ENCODE assay signal across 9 mouse cellular contexts in genomic region chr12:111648061-111648645, GRCm38 (mm10). TPM values are rescaled to one million over a fixed set of nuclear protein-coding genes. Genes with fewer than 3 reads are reported as not detected.
A peak's percentile ranks its signal among the peaks of the same experiment; 100 is the strongest.
DNase-seq lines count a peak whose midpoint lies in the region; ATAC-seq and TF ChIP-seq lines count a peak whose summit lies in the region.
"Had no signal": no experiment of that assay in that cellular context is flagged by ENCODE, and none has a peak within 500 bp of the region (broad histone marks: within the 10 kb centered on the region; RNA-seq: fewer than 3 reads in every experiment).

No protein-coding gene starts in this region.

- peak; percentile 71; the same call in 1 of the 2 replicates for TF ChIP-seq CTCF in thymus, adult 2 months (IDR thresholded peaks at IDR 0.05; ENCODE audit: borderline replicate concordance, control insufficient read depth, extremely low read depth, insufficient read depth, low read length, poor library complexity)

- no peak for TF ChIP-seq POLR2A in thymus, adult 2 months (IDR thresholded peaks at IDR 0.05; ENCODE audit: control insufficient read depth, extremely low read depth, insufficient read depth, low read length, poor library complexity)

- no peak overlapping the region for H3K4me3 ChIP-seq in thymus, adult 2 months (ENCODE audit: control insufficient read depth, insufficient read depth, low read length)
- no peak overlapping the region for H3K4me3 ChIP-seq in forebrain, embryonic 12.5 days (replicated peaks)
- no peak overlapping the region for H3K4me3 ChIP-seq in hindbrain, embryonic 12.5 days
- no peak overlapping the region for H3K4me3 ChIP-seq in midbrain, embryonic 13.5 days (replicated peaks)
- H3K4me3 ChIP-seq: megakaryocyte, embryonic 14.5 days had no signal

- no peak overlapping the region for H3K9ac ChIP-seq in forebrain, embryonic 12.5 days
- H3K9ac ChIP-seq in hindbrain, embryonic 12.5 days, result no peak overlapping the region
- no peak overlapping the region; the same call in 1 of the 2 replicates for H3K9ac ChIP-seq in midbrain, embryonic 13.5 days (replicated peaks)

- intact Hi-C loops in left cerebral cortex, postnatal 36 days (cut with DNase I), result loop anchor here (5.0 to 10.0 kb wide), 2 partner anchors 71 to 223 kb away; no protein-coding TSS in a partner anchor

- H3K4me1 ChIP-seq in thymus, adult 2 months (replicated peaks; ENCODE audit: control insufficient read depth, insufficient read depth, low read length), result no peaks in the 10 kb centered on the region
- no peaks in the 10 kb centered on the region for H3K4me1 ChIP-seq in forebrain, embryonic 12.5 days
- no peaks in the 10 kb centered on the region for H3K4me1 ChIP-seq in hindbrain, embryonic 12.5 days
- H3K4me1 ChIP-seq in midbrain, embryonic 13.5 days (replicated peaks), result no peaks in the 10 kb centered on the region

- H3K36me3 ChIP-seq in thymus, adult 2 months (ENCODE audit: control insufficient read depth, insufficient read depth, low read length), result peaks cover 47% of the 10 kb centered on the region
- peaks cover 92% of the 10 kb centered on the region for H3K36me3 ChIP-seq in forebrain, embryonic 12.5 days (replicated peaks)
- peaks cover 88% of the 10 kb centered on the region for H3K36me3 ChIP-seq in hindbrain, embryonic 12.5 days
- peaks cover 86% of the 10 kb centered on the region for H3K36me3 ChIP-seq in midbrain, embryonic 13.5 days

- no peak overlapping the region for H3K4me2 ChIP-seq in forebrain, embryonic 12.5 days
- H3K4me2 ChIP-seq in hindbrain, embryonic 12.5 days (replicated peaks), result no peak overlapping the region
- no peak overlapping the region for H3K4me2 ChIP-seq in midbrain, embryonic 13.5 days (replicated peaks)

- 73% methylated on average over 6 of the region's 6 CpGs for WGBS in thymus, adult 2 months
- WGBS in forebrain, embryonic 12.5 days, result 50% methylated on average over 6 of the region's 6 CpGs
- WGBS in hindbrain, embryonic 12.5 days, result 60% methylated on average over 6 of the region's 6 CpGs
- 56% methylated on average over 6 of the region's 6 CpGs for WGBS in midbrain, embryonic 13.5 days

- no peak overlapping the region for H3K27ac ChIP-seq in thymus, adult 2 months (ENCODE audit: control insufficient read depth, insufficient read depth, low read length)
- H3K27ac ChIP-seq in forebrain, embryonic 12.5 days, result 0 out of 2 replicates have a peak overlapping the region, but pooled peaks have one; percentile 25
- H3K27ac ChIP-seq in hindbrain, embryonic 12.5 days, result peak overlapping the region; percentile 12; the same call in 1 of the 2 replicates
- no peak overlapping the region for H3K27ac ChIP-seq in midbrain, embryonic 13.5 days

- peak; percentile 45 for DNase-seq in thymus, adult 2 months
- DNase-seq in thymus, adult 18-20 months, result no peak
- DNase-seq in cerebellum, adult 11 months, result peak; percentile 52
- peak; percentile 63 to 64 for DNase-seq in left cerebral cortex, postnatal 36 days (ENCODE audit: low spot score in 2 of 2)
- DNase-seq in spleen, postnatal 4 days (ENCODE audit: low spot score in 2 of 2), result peak; percentile 57 to 79

- no peaks in the 10 kb centered on the region for H3K27me3 ChIP-seq in thymus, adult 2 months (ENCODE audit: control insufficient read depth, insufficient read depth, low read length)
- no peaks in the 10 kb centered on the region for H3K27me3 ChIP-seq in forebrain, embryonic 12.5 days
- H3K27me3 ChIP-seq in hindbrain, embryonic 12.5 days, result no peaks in the 10 kb centered on the region
- H3K27me3 ChIP-seq in midbrain, embryonic 13.5 days, result no peaks in the 10 kb centered on the region
- H3K27me3 ChIP-seq: megakaryocyte, embryonic 14.5 days had no signal

- H3K9me3 ChIP-seq in forebrain, embryonic 12.5 days, result no peaks in the 10 kb centered on the region
- no peaks in the 10 kb centered on the region for H3K9me3 ChIP-seq in hindbrain, embryonic 12.5 days (replicated peaks)
- no peaks in the 10 kb centered on the region for H3K9me3 ChIP-seq in midbrain, embryonic 13.5 days
- H3K9me3 ChIP-seq: megakaryocyte, embryonic 14.5 days had no signal

- ATAC-seq in forebrain, embryonic 12.5 days (ENCODE audit: low FRiP score), result peak; percentile 67; the same call in 1 of the 2 replicates
- ATAC-seq in hindbrain, embryonic 12.5 days (ENCODE audit: low FRiP score), result peak; percentile 58
- peak; percentile 60 for ATAC-seq in midbrain, embryonic 13.5 days

RNA-seq across cellular contexts. Expression of gene Ckb, which starts 24.0 kb away (rescaled TPM):
- polyA plus RNA-seq in thymus, adult 2 months (2012; rRNA removed), result 107 and 119 TPM in 2 replicates
- 2,395 and 2,485 TPM in 2 replicates for polyA plus RNA-seq in forebrain, embryonic 12.5 days (2016; fragmentation: Nextera tagmentation; extraction: Ambion mirVana)
- 1,558 and 1,759 TPM in 2 replicates for polyA plus RNA-seq in hindbrain, embryonic 12.5 days (2016; fragmentation: Nextera tagmentation; extraction: Ambion mirVana)
- 1,000 to 10,000 TPM; 1,681 to 2,044 TPM for total RNA-seq in left cerebral cortex, postnatal 36 days (2021)
- 1,952 and 2,005 TPM in 2 replicates for polyA plus RNA-seq in midbrain, embryonic 13.5 days (2015; fragmentation: Nextera tagmentation; extraction: Ambion mirVana)

RNA-seq across cellular contexts. Expression of gene Trmt61a, which starts 29.8 kb away (rescaled TPM):
- 40.4 and 47.2 TPM in 2 replicates for polyA plus RNA-seq in thymus, adult 2 months (2012; rRNA removed)
- 15.4 and 16.7 TPM in 2 replicates for polyA plus RNA-seq in forebrain, embryonic 12.5 days (2016; fragmentation: Nextera tagmentation; extraction: Ambion mirVana)
- 10.7 and 10.8 TPM in 2 replicates for polyA plus RNA-seq in hindbrain, embryonic 12.5 days (2016; fragmentation: Nextera tagmentation; extraction: Ambion mirVana)
- 10 to 100 TPM; 16.9 to 22.0 TPM for total RNA-seq in left cerebral cortex, postnatal 36 days (2021)
- polyA plus RNA-seq in midbrain, embryonic 13.5 days (2015; fragmentation: Nextera tagmentation; extraction: Ambion mirVana), result 9.0 and 9.4 TPM in 2 replicates

Comparison
In these comparisons a context has a peak if more than half of its experiments do, and no peak if none do; other contexts are left out.
1. DNase-seq: peak in thymus, adult 2 months (single experiment), cerebellum, adult 11 months (single experiment), left cerebral cortex, postnatal 36 days (2 of 2) and spleen, postnatal 4 days (2 of 2); none in thymus, adult 18-20 months (0 of 2).
2. H3K27ac ChIP-seq: peak in forebrain, embryonic 12.5 days (single experiment) and hindbrain, embryonic 12.5 days (single experiment); none in thymus, adult 2 months (single experiment) and midbrain, embryonic 13.5 days (single experiment).
3. RNA of gene Ckb, which starts 24.0 kb away (polyA plus RNA-seq): 2,395 to 2,485 TPM in forebrain, embryonic 12.5 days, 1,952 to 2,005 TPM in midbrain, embryonic 13.5 days and 1,558 to 1,759 TPM in hindbrain, embryonic 12.5 days; 107 to 119 TPM in thymus, adult 2 months; every median in the first group is over 10 times any median in the second.
4. Peak in every context shown above with its lines, with median percentiles within 50 percentile points of each other: ATAC-seq.